Mouse (Mus musculus) limb, embryonic 14.5 days (tissue): Measurements from ENCODE around the gene Krtap4-8. TPM values are rescaled to one million over a fixed set of nuclear protein-coding genes. Genes with fewer than 3 reads are reported as not detected.
"Not testable (repeated sequence)": the region's sequence is repeated elsewhere in the genome, so short reads cannot be mapped to it uniquely, and the experiment has no call there.

Experiments used
- ATAC-seq: fragments of 200-750 bp; cut with Nextera tagmentation; 2 replicates; pipeline ENCODE4 v1.8.0; 2017; ENCODE audit warnings: low read depth, moderate number of reproducible peaks, moderate TSS enrichment; ENCODE audit not compliant: low FRiP score
- DNase-seq: peaks from one replicate; pipeline ENCODE4 v3.0.0-alpha.2; 2015; ENCODE audit warnings: low spot score
- H3K27ac ChIP-seq: fragments of 300-500 bp; sonication (generic); replicated peaks from 2 replicates; pipeline ENCODE4 v1.5.1; 2014; ENCODE audit warnings: low read depth, mild to moderate bottlenecking, low read length, moderate library complexity, mixed read lengths
- H3K27me3 ChIP-seq: fragments of 300-500 bp; sonication (generic); 2 replicates; pipeline ENCODE4 v1.6.1; 2014; ENCODE audit warnings: low read length, mixed read lengths; ENCODE audit not compliant: control insufficient read depth, insufficient read depth
- H3K36me3 ChIP-seq: fragments of 300-500 bp; sonication (generic); 2 replicates; pipeline ENCODE4 v1.6.1; 2014; ENCODE audit warnings: mild to moderate bottlenecking, low read length, moderate library complexity, mixed read lengths; ENCODE audit not compliant: control insufficient read depth, insufficient read depth
- H3K4me1 ChIP-seq: fragments of 300-500 bp; sonication (generic); 2 replicates; pipeline ENCODE4 v1.6.1; 2014; ENCODE audit warnings: antibody characterized with exemption, low read length, mixed read lengths; ENCODE audit not compliant: control insufficient read depth, insufficient read depth
- H3K4me2 ChIP-seq: fragments of 300-500 bp; sonication (generic); replicated peaks from 2 replicates; pipeline ENCODE4 v1.6.1; 2014; ENCODE audit warnings: low read depth, mild to moderate bottlenecking, low read length, moderate library complexity; ENCODE audit not compliant: severe bottlenecking
- H3K4me3 ChIP-seq: fragments of 300-500 bp; sonication (generic); replicated peaks from 2 replicates; pipeline ENCODE4 v1.5.1; 2014; ENCODE audit warnings: low read length
- H3K9ac ChIP-seq: fragments of 300-500 bp; sonication (generic); 2 replicates; pipeline ENCODE4 v1.6.1; 2014; ENCODE audit warnings: mild to moderate bottlenecking, low read depth, low read length, moderate library complexity; ENCODE audit not compliant: severe bottlenecking
- H3K9me3 ChIP-seq: fragments of 300-500 bp; sonication (generic); 2 replicates; pipeline ENCODE4 v1.6.1; 2016; ENCODE audit warnings: low read length; ENCODE audit not compliant: control insufficient read depth
- POLR2A ChIP-seq: fragments of 200-500 bp; IDR thresholded peaks from 2 replicates; pipeline ENCODE4 v1.8.0; 2012; ENCODE audit warnings: inconsistent platforms, mild to moderate bottlenecking, moderate library complexity, borderline replicate concordance; ENCODE audit not compliant: insufficient read depth, insufficient read length; ENCODE audit errors: extremely low read depth
- WGBS: fragments of 180-500 bp; shearing (Covaris S2); extraction: QIAGEN DNeasy Blood & Tissue Kit; methylation state at CpG from one replicate; pipeline ENCODE4 v1.1.7; 2014; 5-methylcytosine and 5-hydroxymethylcytosine counted together
- polyA plus RNA-seq, 2 experiments: library from polyadenylated mRNA; depleted of rRNA in 1 of 2; stranded (reverse) in 1 of 2; unstranded in 1 of 2; fragments of >200 nt; fragmentation: Nextera tagmentation in 1 of 2; extraction: Ambion mirVana in 1 of 2; gene quantifications; 2 replicates each; pipeline versions ENCODE4 v1.2.1 to v1.2.3; 2012 to 2014

Gene Krtap4-8
- polyA plus RNA-seq (2012; rRNA removed) (not detected in 2 replicates), polyA plus RNA-seq (2014; fragmentation: Nextera tagmentation; extraction: Ambion mirVana) (not detected in 2 replicates)

GRCm38 (mm10) chr11:99780604-99781003, at the start of gene Krtap4-8:
Krtap4-8 (minus strand) TSS chr11:99780704.
- 95% methylated on average over 2 of the region's 2 CpGs for WGBS
- DNase-seq (no peak), ATAC-seq (no peak)
- H3K4me1 ChIP-seq: no peaks in the 10 kb centered on the region
- no peak for TF ChIP-seq POLR2A
- H3K36me3 ChIP-seq: no peaks in the 10 kb centered on the region
- H3K27me3 ChIP-seq: no peaks in the 10 kb centered on the region
- H3K27ac ChIP-seq: no peak within 1 kb of the TSS
- no peak within 1 kb of the TSS for H3K4me3 ChIP-seq
- no peak within 1 kb of the TSS for H3K4me2 ChIP-seq
- no peaks in the 10 kb centered on the region for H3K9me3 ChIP-seq
- H3K9ac ChIP-seq: no peak within 1 kb of the TSS

- not testable (repeated sequence) for DNase-seq, H3K9ac ChIP-seq, H3K4me2 ChIP-seq, H3K27ac ChIP-seq, H3K36me3 ChIP-seq, ATAC-seq, H3K4me3 ChIP-seq, H3K9me3 ChIP-seq, H3K4me1 ChIP-seq, H3K27me3 ChIP-seq
- 84% methylated on average over 2 of the region's 2 CpGs for whole genome bisulfite sequencing
Measured at GRCm38 (mm10) chr11:99815566-99815965, 35.1 kb upstream of the Krtap4-8 start, which contains the start of gene Gm11564. Gm11564 (minus strand) TSS chr11:99815666.

- H3K4me3 ChIP-seq, H3K36me3 ChIP-seq, H3K9me3 ChIP-seq, H3K27me3 ChIP-seq, H3K4me1 ChIP-seq, H3K9ac ChIP-seq, H3K4me2 ChIP-seq, H3K27ac ChIP-seq, DNase-seq, ATAC-seq: not testable (repeated sequence)
Measured at GRCm38 (mm10) chr11:99809792-99810191, 29.3 kb upstream of the Krtap4-8 start, which contains the start of gene Krtap4-13. Krtap4-13 (minus strand) TSS chr11:99809892.

GRCm38 (mm10) chr11:99804346-99804745, 23.8 kb upstream of the Krtap4-8 start, which contains the start of gene Gm11554:
Gm11554 (minus strand) TSS chr11:99804446.
- H3K36me3 ChIP-seq, H3K9me3 ChIP-seq, H3K4me3 ChIP-seq, H3K27ac ChIP-seq, H3K27me3 ChIP-seq, DNase-seq, H3K4me1 ChIP-seq, H3K9ac ChIP-seq, H3K4me2 ChIP-seq, ATAC-seq: not testable (repeated sequence)
- no CpG with 5 or more reads among the region's 1 CpGs for WGBS

GRCm38 (mm10) chr11:99798832-99799231, 18.3 kb upstream of the Krtap4-8 start, which contains the start of gene Gm11569:
Gm11569 (minus strand) TSS chr11:99798932.
- H3K9ac ChIP-seq, H3K4me1 ChIP-seq, ATAC-seq, DNase-seq, H3K4me3 ChIP-seq, H3K27ac ChIP-seq, H3K9me3 ChIP-seq, H3K27me3 ChIP-seq, H3K36me3 ChIP-seq, H3K4me2 ChIP-seq: not testable (repeated sequence)
- WGBS: no CpG with 5 or more reads among the region's 1 CpGs

DNA sequence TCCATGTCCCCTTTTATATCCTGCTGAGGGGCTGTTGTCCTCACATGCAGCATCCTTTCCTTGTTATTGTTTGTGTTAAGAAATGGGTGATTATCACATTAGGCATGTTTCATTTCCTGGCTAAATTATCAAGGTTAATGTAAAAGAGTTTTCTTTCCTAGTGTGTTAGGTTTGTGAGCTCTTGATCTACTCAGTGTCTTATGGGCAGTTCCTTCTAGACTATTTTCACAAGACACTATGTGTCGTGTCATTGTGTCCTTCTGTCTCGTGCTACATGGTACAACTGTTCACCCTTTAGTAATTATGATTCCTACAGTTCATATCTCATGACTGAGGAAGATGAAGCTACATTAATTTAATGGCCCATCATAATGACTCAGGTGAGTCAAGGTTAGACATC, 12.9 kb upstream of the Krtap4-8 start, which contains the start of gene Gm11596:
TSS of gene Gm11596 (minus strand) at position 101 of the 400 bp plus-strand sequence.
- no peak within 1 kb of the TSS for H3K4me2 ChIP-seq
- H3K4me3 ChIP-seq: no peak within 1 kb of the TSS
- no peaks in the 10 kb centered on the region for H3K4me1 ChIP-seq
- no peaks in the 10 kb centered on the region for H3K27me3 ChIP-seq
- WGBS: 82% methylated on average over 2 of the region's 2 CpGs
- no peaks in the 10 kb centered on the region for H3K9me3 ChIP-seq
- H3K36me3 ChIP-seq: no peaks in the 10 kb centered on the region
- no peak for DNase-seq
- no peak within 1 kb of the TSS for H3K9ac ChIP-seq
- no peak for TF ChIP-seq POLR2A
- ATAC-seq: no peak
- no peak within 1 kb of the TSS for H3K27ac ChIP-seq

- ATAC-seq, H3K9ac ChIP-seq, H3K4me1 ChIP-seq, H3K4me3 ChIP-seq, H3K9me3 ChIP-seq, DNase-seq, H3K4me2 ChIP-seq, H3K36me3 ChIP-seq, H3K27me3 ChIP-seq, H3K27ac ChIP-seq: not testable (repeated sequence)
Measured at GRCm38 (mm10) chr11:99784900-99785299, 4.4 kb upstream of the Krtap4-8 start, which contains the start of gene Krtap4-9. Krtap4-9 (plus strand) TSS chr11:99785200.
